Mouse (Mus musculus): Measurements from ENCODE around the gene Homer2. TPM values are rescaled to one million over a fixed set of nuclear protein-coding genes. Genes with fewer than 3 reads are reported as not detected.

Homer2 gene
- polyA plus RNA-seq, 1 experiment from 2014 or later: 33.5 TPM

GRCm38 (mm10) chr7:81691067-81691466, 16.3 kb downstream of the Homer2 start:
- no peak for ATAC-seq (ENCODE audit: insufficient number of reproducible peaks, low FRiP score, low TSS enrichment, low read depth)
- H3K4me1 ChIP-seq (ENCODE audit: control insufficient read depth, insufficient read depth, low read length): no peaks in the 10 kb centered on the region
- H3K9me3 ChIP-seq (ENCODE audit: control insufficient read depth, low read length): no peaks in the 10 kb centered on the region
- 83% methylated on average over 5 of the region's 5 CpGs for WGBS
- no peaks in the 10 kb centered on the region for H3K36me3 ChIP-seq (ENCODE audit: control insufficient read depth, insufficient read depth, low read length)
- DNase-seq (ENCODE audit: low spot score): no peak
- no peak overlapping the region for H3K4me2 ChIP-seq (ENCODE audit: low read depth, severe bottlenecking)
- H3K27me3 ChIP-seq (ENCODE audit: control insufficient read depth, insufficient read depth, low read length): no peaks in the 10 kb centered on the region
- H3K9ac ChIP-seq (ENCODE audit: low read length): no peak overlapping the region
- H3K27ac ChIP-seq (replicated peaks; ENCODE audit: low read depth, low read length): no peak overlapping the region
- H3K4me3 ChIP-seq (ENCODE audit: low read depth, low read length): no peak overlapping the region

- Histone ChIP-seq H3K4me1 (ENCODE audit: control insufficient read depth, insufficient read depth, low read length) (no peaks in the 10 kb centered on the region), H3K9ac (ENCODE audit: low read length) (no peak overlapping the region), H3K4me3 (ENCODE audit: low read depth, low read length) (no peak overlapping the region), H3K27ac (replicated peaks; ENCODE audit: low read depth, low read length) (no peak overlapping the region), H3K4me2 (ENCODE audit: low read depth, severe bottlenecking) (no peak overlapping the region), H3K9me3 (ENCODE audit: control insufficient read depth, low read length) (no peaks in the 10 kb centered on the region), H3K27me3 (ENCODE audit: control insufficient read depth, insufficient read depth, low read length) (no peaks in the 10 kb centered on the region), H3K36me3 (ENCODE audit: control insufficient read depth, insufficient read depth, low read length) (no peaks in the 10 kb centered on the region)
- ATAC-seq (ENCODE audit: insufficient number of reproducible peaks, low FRiP score, low TSS enrichment, low read depth) (no peak), DNase-seq (ENCODE audit: low spot score) (no peak)
- 92% methylated on average over 8 of the region's 8 CpGs for WGBS
Observed at GRCm38 (mm10) chr7:81689116-81689681, 18.1 kb downstream of the Homer2 start.

- 81% methylated on average over 9 of the region's 9 CpGs for WGBS
- Histone ChIP-seq H3K9me3 (ENCODE audit: control insufficient read depth, low read length) (no peaks in the 10 kb centered on the region), H3K9ac (ENCODE audit: low read length) (no peak overlapping the region), H3K4me2 (ENCODE audit: low read depth, severe bottlenecking) (no peak overlapping the region), H3K27me3 (ENCODE audit: control insufficient read depth, insufficient read depth, low read length) (no peaks in the 10 kb centered on the region), H3K4me3 (ENCODE audit: low read depth, low read length) (no peak overlapping the region), H3K4me1 (ENCODE audit: control insufficient read depth, insufficient read depth, low read length) (no peaks in the 10 kb centered on the region), H3K27ac (replicated peaks; ENCODE audit: low read depth, low read length) (no peak overlapping the region), H3K36me3 (ENCODE audit: control insufficient read depth, insufficient read depth, low read length) (no peaks in the 10 kb centered on the region)
- DNase-seq (ENCODE audit: low spot score) (no peak), ATAC-seq (ENCODE audit: insufficient number of reproducible peaks, low FRiP score, low TSS enrichment, low read depth) (no peak)
Observed at GRCm38 (mm10) chr7:81688378-81688777, 18.9 kb downstream of the Homer2 start.

- Histone ChIP-seq H3K9ac (ENCODE audit: low read length) (no peak overlapping the region), H3K36me3 (ENCODE audit: control insufficient read depth, insufficient read depth, low read length) (no peaks in the 10 kb centered on the region), H3K9me3 (ENCODE audit: control insufficient read depth, low read length) (no peaks in the 10 kb centered on the region), H3K4me3 (ENCODE audit: low read depth, low read length) (no peak overlapping the region), H3K4me2 (ENCODE audit: low read depth, severe bottlenecking) (no peak overlapping the region), H3K27ac (replicated peaks; ENCODE audit: low read depth, low read length) (no peak overlapping the region), H3K4me1 (ENCODE audit: control insufficient read depth, insufficient read depth, low read length) (no peaks in the 10 kb centered on the region), H3K27me3 (ENCODE audit: control insufficient read depth, insufficient read depth, low read length) (no peaks in the 10 kb centered on the region)
- DNase-seq (ENCODE audit: low spot score) (no peak), ATAC-seq (ENCODE audit: insufficient number of reproducible peaks, low FRiP score, low TSS enrichment, low read depth) (no peak)
- WGBS: 90% methylated on average over 6 of the region's 6 CpGs
Observed at GRCm38 (mm10) chr7:81687684-81688316, 19.5 kb downstream of the Homer2 start.

GRCm38 (mm10) chr7:81685375-81685774, 22.0 kb downstream of the Homer2 start:
- Histone ChIP-seq H3K9me3 (ENCODE audit: control insufficient read depth, low read length) (no peaks in the 10 kb centered on the region), H3K27me3 (ENCODE audit: control insufficient read depth, insufficient read depth, low read length) (no peaks in the 10 kb centered on the region), H3K4me3 (ENCODE audit: low read depth, low read length) (no peak overlapping the region), H3K36me3 (ENCODE audit: control insufficient read depth, insufficient read depth, low read length) (no peaks in the 10 kb centered on the region), H3K27ac (replicated peaks; ENCODE audit: low read depth, low read length) (no peak overlapping the region), H3K9ac (ENCODE audit: low read length) (no peak overlapping the region), H3K4me2 (ENCODE audit: low read depth, severe bottlenecking) (no peak overlapping the region), H3K4me1 (ENCODE audit: control insufficient read depth, insufficient read depth, low read length) (no peaks in the 10 kb centered on the region)
- 83% methylated on average over 7 of the region's 7 CpGs for WGBS
- ATAC-seq (ENCODE audit: insufficient number of reproducible peaks, low FRiP score, low TSS enrichment, low read depth): no peak
- no peak for DNase-seq (ENCODE audit: low spot score)

- WGBS: 84% methylated on average over 7 of the region's 7 CpGs
- H3K4me3 ChIP-seq (ENCODE audit: low read depth, low read length): no peak overlapping the region
Observed at GRCm38 (mm10) chr7:81683779-81684422, 23.4 kb downstream of the Homer2 start.

GRCm38 (mm10) chr7:81681386-81681785, 25.9 kb downstream of the Homer2 start:
- ATAC-seq (ENCODE audit: insufficient number of reproducible peaks, low FRiP score, low TSS enrichment, low read depth): no peak
- 93% methylated on average over 3 of the region's 3 CpGs for WGBS
- no peaks in the 10 kb centered on the region for H3K36me3 ChIP-seq (ENCODE audit: control insufficient read depth, insufficient read depth, low read length)

More at GRCm38 (mm10) chr7:81683779-81684422, 23.4 kb downstream of the Homer2 start:
- DNase-seq (ENCODE audit: low spot score): no peak
- no peak overlapping the region for H3K4me2 ChIP-seq (ENCODE audit: low read depth, severe bottlenecking)
- ATAC-seq (ENCODE audit: insufficient number of reproducible peaks, low FRiP score, low TSS enrichment, low read depth): no peak
- H3K27ac ChIP-seq (replicated peaks; ENCODE audit: low read depth, low read length): no peak overlapping the region
- no peaks in the 10 kb centered on the region for H3K4me1 ChIP-seq (ENCODE audit: control insufficient read depth, insufficient read depth, low read length)
- H3K36me3 ChIP-seq (ENCODE audit: control insufficient read depth, insufficient read depth, low read length): no peaks in the 10 kb centered on the region
- no peaks in the 10 kb centered on the region for H3K27me3 ChIP-seq (ENCODE audit: control insufficient read depth, insufficient read depth, low read length)
- H3K9me3 ChIP-seq (ENCODE audit: control insufficient read depth, low read length): no peaks in the 10 kb centered on the region
- H3K9ac ChIP-seq (ENCODE audit: low read length): no peak overlapping the region

GRCm38 (mm10) chr7:81673359-81674013, 33.8 kb downstream of the Homer2 start:
- Histone ChIP-seq H3K4me1 (ENCODE audit: control insufficient read depth, insufficient read depth, low read length) (peaks cover 5% of the 10 kb centered on the region), H3K27ac (replicated peaks; ENCODE audit: low read depth, low read length) (no peak overlapping the region), H3K4me2 (ENCODE audit: low read depth, severe bottlenecking) (no peak overlapping the region), H3K9me3 (ENCODE audit: control insufficient read depth, low read length) (no peaks in the 10 kb centered on the region), H3K4me3 (ENCODE audit: low read depth, low read length) (no peak overlapping the region), H3K36me3 (ENCODE audit: control insufficient read depth, insufficient read depth, low read length) (no peaks in the 10 kb centered on the region), H3K9ac (ENCODE audit: low read length) (no peak overlapping the region), H3K27me3 (ENCODE audit: control insufficient read depth, insufficient read depth, low read length) (no peaks in the 10 kb centered on the region)
- no peak for DNase-seq (ENCODE audit: low spot score)
- no peak for ATAC-seq (ENCODE audit: insufficient number of reproducible peaks, low FRiP score, low TSS enrichment, low read depth)
- 66% methylated on average over 15 of the region's 15 CpGs for WGBS

More at GRCm38 (mm10) chr7:81681386-81681785, 25.9 kb downstream of the Homer2 start:
- H3K9ac ChIP-seq (ENCODE audit: low read length): no peak overlapping the region
- no peaks in the 10 kb centered on the region for H3K4me1 ChIP-seq (ENCODE audit: control insufficient read depth, insufficient read depth, low read length)
- H3K4me3 ChIP-seq (ENCODE audit: low read depth, low read length): no peak overlapping the region
- no peaks in the 10 kb centered on the region for H3K27me3 ChIP-seq (ENCODE audit: control insufficient read depth, insufficient read depth, low read length)
- H3K4me2 ChIP-seq (ENCODE audit: low read depth, severe bottlenecking): no peak overlapping the region
- no peaks in the 10 kb centered on the region for H3K9me3 ChIP-seq (ENCODE audit: control insufficient read depth, low read length)
- H3K27ac ChIP-seq (replicated peaks; ENCODE audit: low read depth, low read length): no peak overlapping the region
- no peak for DNase-seq (ENCODE audit: low spot score)
